Mouse (Mus musculus) stomach, postnatal 0 days (tissue): ENCODE data around the gene Gtdc1.

ENCODE experiments used
- CTCF ChIP-seq: IDR thresholded peaks from 2 replicates; pipeline ENCODE4 v1.5.1; 2016; ENCODE audit warnings: antibody characterized with exemption, low read depth, mild to moderate bottlenecking, moderate library complexity
- EP300 ChIP-seq: optimal IDR thresholded peaks from 2 replicates; pipeline ENCODE3; 2016; ENCODE audit warnings: antibody characterized with exemption

GRCm38 (mm10) chr2:44954180-44954579 lies 26.7 kb upstream of the Gtdc1 start:
- TF ChIP-seq CTCF (no peak), EP300 (no peak)
